Mouse (Mus musculus): ENCODE measurements around the gene Ufl1. TPM values are rescaled to one million over a fixed set of nuclear protein-coding genes. Genes with fewer than 3 reads are reported as not detected.
"Not testable (repeated sequence)": the region's sequence is repeated elsewhere in the genome, so short reads cannot be mapped to it uniquely, and the experiment has no call there.

Gene Ufl1
- total RNA-seq, 1 experiment, result 17.4 TPM

DNA sequence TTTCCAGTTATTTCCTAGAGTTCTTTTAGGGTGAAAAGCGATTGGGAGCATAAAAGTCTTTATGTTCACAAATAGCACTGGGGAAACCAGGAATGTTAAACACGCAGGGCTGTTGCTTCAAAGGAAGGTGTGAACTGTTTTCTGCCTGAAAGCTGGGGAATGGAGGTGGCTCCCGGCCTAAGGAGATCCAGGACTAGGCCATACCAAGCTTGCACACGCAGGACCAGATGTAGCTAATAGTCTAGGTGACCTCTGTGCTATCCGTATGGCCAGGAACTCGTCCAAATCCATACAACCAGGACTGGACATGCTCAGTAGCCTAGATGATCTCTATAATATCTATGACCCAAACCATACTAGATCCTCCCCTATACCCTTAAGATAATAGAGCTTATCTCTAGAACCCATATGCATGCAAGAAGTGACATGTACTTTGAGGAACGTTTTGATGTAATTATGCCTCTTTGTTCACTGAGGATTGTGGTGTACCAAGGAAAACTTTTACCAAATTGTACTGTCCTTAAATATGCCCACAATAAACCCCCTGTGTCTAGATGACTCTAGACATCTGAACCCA lies 23.7 kb downstream of the Ufl1 start:
- no peaks in the 10 kb centered on the region for H3K9me3 ChIP-seq (ENCODE audit: control insufficient read depth, insufficient read depth, low read depth, low read length)
- in situ Hi-C loops (cut with MboI; ENCODE audit: low sequenced_read_pairs in 2 of 2, unreplicated experiment in 2 of 2), result no loop called here
- H3K9ac ChIP-seq (ENCODE audit: insufficient read depth, low read depth, low read length, poor library complexity, severe bottlenecking), result no peak overlapping the region
- H3K4me3 ChIP-seq (ENCODE audit: insufficient read depth in 1 of 2, low read depth in 1 of 2, low read length in 2 of 2, poor library complexity in 1 of 2, severe bottlenecking in 1 of 2), result no peak overlapping the region
- H3K27ac ChIP-seq (ENCODE audit: insufficient read depth, low read depth, low read length, poor library complexity, severe bottlenecking), result no peak overlapping the region
- no peak for DNase-seq (ENCODE audit: low read depth, low spot score)
- TF ChIP-seq MAFK (IDR thresholded peaks at IDR 0.05; ENCODE audit: insufficient read depth, low read depth, low read length), result no peak
- no peak for TF ChIP-seq ZC3H11A (IDR thresholded peaks at IDR 0.05; ENCODE audit: borderline replicate concordance, low read depth, low read length)
- no peak for TF ChIP-seq ZNF384 (IDR thresholded peaks at IDR 0.05; ENCODE audit: low read depth, low read length)
- TF ChIP-seq HCFC1 (IDR thresholded peaks at IDR 0.05; ENCODE audit: borderline replicate concordance, insufficient read depth, low read length), result no peak
- no peak for TF ChIP-seq CHD2 (IDR thresholded peaks at IDR 0.05; ENCODE audit: low read depth, low read length)
- H3K4me1 ChIP-seq (ENCODE audit: control insufficient read depth in 2 of 2, insufficient read depth in 2 of 2, low read length in 2 of 2, poor library complexity in 1 of 2), result no peaks in the 10 kb centered on the region
- H3K36me3 ChIP-seq (ENCODE audit: control insufficient read depth, insufficient read depth, low read length, poor library complexity, severe bottlenecking), result peaks cover 4% of the 10 kb centered on the region

DNA sequence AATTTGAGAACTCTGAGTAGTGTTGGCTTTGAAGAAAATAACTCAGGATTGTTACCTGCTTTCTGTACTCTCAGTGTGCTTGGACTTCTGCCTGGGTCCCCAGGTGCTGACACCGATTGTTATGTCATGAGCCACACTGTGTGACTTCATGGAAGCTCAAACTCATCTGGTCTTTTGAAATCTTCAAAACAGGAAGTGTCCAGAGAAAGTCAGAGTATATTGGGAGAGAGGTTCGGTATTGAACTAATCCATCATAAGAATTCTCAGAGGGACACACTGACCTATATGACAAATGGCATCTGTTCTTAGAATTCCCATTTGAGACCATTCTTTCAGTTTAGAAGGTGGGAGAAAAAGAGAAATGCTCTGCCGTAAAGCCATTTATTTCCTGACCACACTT lies 38.8 kb downstream of the Ufl1 start, which contains the start of gene Fhl5:
Gene Fhl5, minus strand, starts transcription at position 101 of the 400 bp plus-strand sequence.
- no peaks in the 10 kb centered on the region for H3K36me3 ChIP-seq (ENCODE audit: control insufficient read depth, insufficient read depth, low read length, poor library complexity, severe bottlenecking)
- H3K4me1 ChIP-seq (ENCODE audit: control insufficient read depth in 2 of 2, insufficient read depth in 2 of 2, low read length in 2 of 2, poor library complexity in 1 of 2), result no peaks in the 10 kb centered on the region
- no peak within 1 kb of the TSS for H3K9ac ChIP-seq (ENCODE audit: insufficient read depth, low read depth, low read length, poor library complexity, severe bottlenecking)
- DNase-seq (ENCODE audit: low read depth, low spot score), result no peak
- no peaks in the 10 kb centered on the region for H3K9me3 ChIP-seq (ENCODE audit: control insufficient read depth, insufficient read depth, low read depth, low read length)
- TF ChIP-seq ZC3H11A (IDR thresholded peaks at IDR 0.05; ENCODE audit: borderline replicate concordance, low read depth, low read length) (no peak), MAFK (IDR thresholded peaks at IDR 0.05; ENCODE audit: insufficient read depth, low read depth, low read length) (no peak), ZNF384 (IDR thresholded peaks at IDR 0.05; ENCODE audit: low read depth, low read length) (no peak)
- in situ Hi-C loops (cut with MboI; ENCODE audit: low sequenced_read_pairs in 2 of 2, unreplicated experiment in 2 of 2), result no loop called here
- H3K27ac ChIP-seq (ENCODE audit: insufficient read depth, low read depth, low read length, poor library complexity, severe bottlenecking), result no peak within 1 kb of the TSS
- H3K4me3 ChIP-seq (ENCODE audit: insufficient read depth in 1 of 2, low read depth in 1 of 2, low read length in 2 of 2, poor library complexity in 1 of 2, severe bottlenecking in 1 of 2), result no peak within 1 kb of the TSS

DNA sequence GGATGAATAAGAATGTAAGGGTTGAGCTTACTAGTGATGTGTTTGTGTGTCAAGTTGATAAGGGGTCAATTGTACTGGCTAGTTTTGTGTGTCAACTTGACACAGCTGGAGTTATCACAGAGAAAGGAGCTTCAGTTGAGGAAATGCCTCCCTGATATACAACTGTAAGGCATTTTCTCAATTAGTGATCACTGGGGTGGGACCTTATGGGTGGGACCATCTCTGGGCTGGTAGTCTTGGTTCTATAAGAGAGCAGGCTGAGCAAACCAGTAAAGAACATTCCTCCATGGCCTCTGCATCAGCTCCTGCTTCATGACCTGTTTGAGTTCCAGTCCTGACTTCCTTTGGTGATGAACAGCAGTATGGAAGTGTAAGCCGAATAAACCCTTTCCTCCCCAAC lies 46.0 kb downstream of the Ufl1 start:
- in situ Hi-C loops (cut with MboI; ENCODE audit: low sequenced_read_pairs in 2 of 2, unreplicated experiment in 2 of 2), result not testable (repeated sequence)

DNA sequence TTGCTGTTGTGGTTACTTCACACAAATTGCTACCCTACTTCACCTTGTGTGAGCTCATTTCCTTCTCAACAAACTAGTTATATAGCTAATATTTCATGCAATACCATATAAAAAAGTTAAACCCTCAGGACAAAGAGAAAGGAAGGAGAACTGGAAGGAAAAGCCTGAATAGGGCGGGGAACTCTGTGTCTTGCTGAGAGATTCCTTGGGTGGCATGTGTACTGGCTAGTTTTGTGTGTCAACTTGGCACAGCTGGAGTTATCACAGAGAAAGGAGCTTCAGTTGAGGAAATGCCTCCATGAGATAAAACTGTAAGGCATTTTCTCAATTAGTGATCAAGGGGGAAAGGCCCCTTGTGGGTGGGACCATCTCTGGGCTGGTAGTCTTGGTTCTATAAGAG lies 47.9 kb downstream of the Ufl1 start:
- H3K9me3 ChIP-seq (ENCODE audit: control insufficient read depth, insufficient read depth, low read depth, low read length); in situ Hi-C loops (cut with MboI; ENCODE audit: low sequenced_read_pairs in 2 of 2, unreplicated experiment in 2 of 2); DNase-seq (ENCODE audit: low read depth, low spot score); H3K9ac ChIP-seq (ENCODE audit: insufficient read depth, low read depth, low read length, poor library complexity, severe bottlenecking); H3K27ac ChIP-seq (ENCODE audit: insufficient read depth, low read depth, low read length, poor library complexity, severe bottlenecking); H3K36me3 ChIP-seq (ENCODE audit: control insufficient read depth, insufficient read depth, low read length, poor library complexity, severe bottlenecking); H3K4me1 ChIP-seq (ENCODE audit: control insufficient read depth in 2 of 2, insufficient read depth in 2 of 2, low read length in 2 of 2, poor library complexity in 1 of 2); H3K4me3 ChIP-seq (ENCODE audit: insufficient read depth in 1 of 2, low read depth in 1 of 2, low read length in 2 of 2, poor library complexity in 1 of 2, severe bottlenecking in 1 of 2): not testable (repeated sequence)

More for the DNA sequence above, 46.0 kb downstream of the Ufl1 start:
- not testable (repeated sequence) for H3K27ac ChIP-seq (ENCODE audit: insufficient read depth, low read depth, low read length, poor library complexity, severe bottlenecking); H3K4me3 ChIP-seq (ENCODE audit: insufficient read depth in 1 of 2, low read depth in 1 of 2, low read length in 2 of 2, poor library complexity in 1 of 2, severe bottlenecking in 1 of 2); H3K9ac ChIP-seq (ENCODE audit: insufficient read depth, low read depth, low read length, poor library complexity, severe bottlenecking); H3K4me1 ChIP-seq (ENCODE audit: control insufficient read depth in 2 of 2, insufficient read depth in 2 of 2, low read length in 2 of 2, poor library complexity in 1 of 2); H3K36me3 ChIP-seq (ENCODE audit: control insufficient read depth, insufficient read depth, low read length, poor library complexity, severe bottlenecking); H3K9me3 ChIP-seq (ENCODE audit: control insufficient read depth, insufficient read depth, low read depth, low read length); DNase-seq (ENCODE audit: low read depth, low spot score)

DNA sequence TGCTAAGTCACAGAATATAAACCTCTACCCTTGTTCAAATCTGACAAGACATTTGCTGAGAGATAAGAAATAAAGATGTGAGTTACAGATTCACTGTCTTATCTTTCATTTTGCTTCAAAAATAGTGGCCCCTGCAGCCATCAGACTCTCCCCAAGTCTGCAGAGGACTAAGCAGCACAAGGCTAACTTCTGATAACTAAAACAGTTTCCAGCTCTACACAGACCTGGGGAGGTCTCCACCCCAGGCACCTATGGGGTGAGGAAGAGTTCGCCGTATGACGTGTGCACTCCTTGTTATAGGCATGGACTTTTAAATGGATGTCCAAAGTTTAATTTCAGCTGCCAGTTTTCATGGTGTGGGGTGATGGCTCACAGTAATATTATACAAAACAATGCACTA lies 49.1 kb downstream of the Ufl1 start:
- TF ChIP-seq ZNF384 (IDR thresholded peaks at IDR 0.05; ENCODE audit: low read depth, low read length) (no peak), CHD2 (IDR thresholded peaks at IDR 0.05; ENCODE audit: low read depth, low read length) (no peak), MAFK (IDR thresholded peaks at IDR 0.05; ENCODE audit: insufficient read depth, low read depth, low read length) (no peak), HCFC1 (IDR thresholded peaks at IDR 0.05; ENCODE audit: borderline replicate concordance, insufficient read depth, low read length) (no peak)

More for the DNA sequence above, 49.1 kb downstream of the Ufl1 start:
- Histone ChIP-seq H3K9me3 (ENCODE audit: control insufficient read depth, insufficient read depth, low read depth, low read length) (no peaks in the 10 kb centered on the region), H3K36me3 (ENCODE audit: control insufficient read depth, insufficient read depth, low read length, poor library complexity, severe bottlenecking) (no peaks in the 10 kb centered on the region), H3K9ac (ENCODE audit: insufficient read depth, low read depth, low read length, poor library complexity, severe bottlenecking) (no peak overlapping the region), H3K4me3 (ENCODE audit: insufficient read depth in 1 of 2, low read depth in 1 of 2, low read length in 2 of 2, poor library complexity in 1 of 2, severe bottlenecking in 1 of 2) (no peak overlapping the region), H3K4me1 (ENCODE audit: control insufficient read depth in 2 of 2, insufficient read depth in 2 of 2, low read length in 2 of 2, poor library complexity in 1 of 2) (no peaks in the 10 kb centered on the region), H3K27ac (ENCODE audit: insufficient read depth, low read depth, low read length, poor library complexity, severe bottlenecking) (no peak overlapping the region)
- in situ Hi-C loops (cut with MboI; ENCODE audit: low sequenced_read_pairs in 2 of 2, unreplicated experiment in 2 of 2), result no loop called here
- DNase-seq (ENCODE audit: low read depth, low spot score), result no peak

All from ES-E14 (cell line).